ENCODE assay signal across 25 mouse cellular contexts in genomic region chr4:127810899-127811510, GRCm38 (mm10).
DNase-seq lines count a peak whose midpoint lies in the region; ATAC-seq and TF ChIP-seq lines count a peak whose summit lies in the region.
"Had no signal": no experiment of that assay in that cellular context is flagged by ENCODE, and none has a peak within 500 bp of the region (broad histone marks: within the 10 kb centered on the region; RNA-seq: fewer than 3 reads in every experiment).

No protein-coding gene starts in this region.

- no peak overlapping the region for H3K4me3 ChIP-seq in forebrain, postnatal 0 days (ENCODE audit: low read depth, low read length)
- no peak overlapping the region for H3K4me3 ChIP-seq in forebrain, embryonic 10.5 days
- H3K4me3 ChIP-seq: erythroblast, embryonic 14.5 days; forebrain, embryonic 12.5 days; hindbrain, embryonic 10.5 days; hindbrain, embryonic 15.5 days; limb, embryonic 12.5 days; liver, embryonic 15.5 days; midbrain, embryonic 10.5 days; midbrain, embryonic 15.5 days; stomach, embryonic 15.5 days had no signal

- no peak overlapping the region for H3K9ac ChIP-seq in forebrain, postnatal 0 days
- H3K9ac ChIP-seq: forebrain, embryonic 12.5 days; hindbrain, embryonic 15.5 days; limb, embryonic 12.5 days; liver, embryonic 15.5 days; lung, embryonic 14.5 days; midbrain, embryonic 15.5 days; stomach, embryonic 15.5 days had no signal

- DNase-seq in forebrain, postnatal 0 days = peak; percentile 62
- no peak for DNase-seq in forebrain, embryonic 10.5 days (ENCODE audit: extremely low spot score, low spot score)
- DNase-seq in layer of hippocampus, adult 9-10 months (ENCODE audit: low spot score) = peak; percentile 13
- no peak for DNase-seq in layer of hippocampus, postnatal 25 days (ENCODE audit: extremely low spot score in 1 of 2, low spot score in 1 of 2)
- DNase-seq in R1 (ENCODE audit: low read depth, low spot score) = peak; percentile 13
- peak; percentile 8 for DNase-seq in retina, postnatal 7 days (ENCODE audit: low read depth, low spot score)
- no peak for DNase-seq in urinary bladder, adult 2 months (ENCODE audit: low spot score)
- DNase-seq: adrenal gland, postnatal 10 days; cerebellum, adult 18-20 months; cerebellum, postnatal 10 days; heart, postnatal 14 days; kidney, adult 2 months; kidney, postnatal 36 days; lung, embryonic 14.5 days; thymus, postnatal 14 days had no signal

- no peaks in the 10 kb centered on the region for H3K9me3 ChIP-seq in forebrain, postnatal 0 days (ENCODE audit: low read length)
- H3K9me3 ChIP-seq in forebrain, embryonic 10.5 days = peaks cover 18% of the 10 kb centered on the region; the same call in 1 of the 2 replicates
- H3K9me3 ChIP-seq: hindbrain, embryonic 15.5 days; liver, embryonic 15.5 days; midbrain, embryonic 15.5 days; stomach, embryonic 15.5 days had no signal

- no peak overlapping the region for H3K4me2 ChIP-seq in forebrain, postnatal 0 days (ENCODE audit: low read depth)
- H3K4me2 ChIP-seq: forebrain, embryonic 12.5 days; hindbrain, embryonic 15.5 days; limb, embryonic 12.5 days; liver, embryonic 15.5 days; lung, embryonic 14.5 days; midbrain, embryonic 15.5 days; stomach, embryonic 15.5 days had no signal

- H3K36me3 ChIP-seq in forebrain, postnatal 0 days (ENCODE audit: insufficient read depth) = no peaks in the 10 kb centered on the region
- no peaks in the 10 kb centered on the region for H3K36me3 ChIP-seq in forebrain, embryonic 10.5 days (replicated peaks)
- H3K36me3 ChIP-seq: forebrain, embryonic 12.5 days; G1E; hindbrain, embryonic 10.5 days; hindbrain, embryonic 15.5 days; limb, embryonic 12.5 days; liver, embryonic 15.5 days; midbrain, embryonic 10.5 days; midbrain, embryonic 15.5 days; stomach, embryonic 15.5 days had no signal

- ATAC-seq in forebrain, postnatal 0 days = no peak
- ATAC-seq: midbrain, embryonic 15.5 days had no signal

- WGBS in forebrain, postnatal 0 days = 64% methylated on average over 7 of the region's 7 CpGs
- WGBS in forebrain, embryonic 10.5 days = 92% methylated on average over 7 of the region's 7 CpGs

- no peak for TF ChIP-seq CTCF in forebrain, postnatal 0 days (IDR thresholded peaks at IDR 0.05; ENCODE audit: low read depth)

- H3K27ac ChIP-seq in forebrain, postnatal 0 days (ENCODE audit: low read depth, low read length) = no peak overlapping the region
- H3K27ac ChIP-seq in forebrain, embryonic 10.5 days = no peak overlapping the region
- H3K27ac ChIP-seq: forebrain, embryonic 12.5 days; hindbrain, embryonic 10.5 days; hindbrain, embryonic 15.5 days; limb, embryonic 12.5 days; liver, embryonic 15.5 days; midbrain, embryonic 10.5 days; midbrain, embryonic 15.5 days; stomach, embryonic 15.5 days had no signal

- H3K4me1 ChIP-seq in forebrain, postnatal 0 days (ENCODE audit: insufficient read depth) = no peaks in the 10 kb centered on the region
- no peaks in the 10 kb centered on the region for H3K4me1 ChIP-seq in forebrain, embryonic 10.5 days
- H3K4me1 ChIP-seq: forebrain, embryonic 12.5 days; hindbrain, embryonic 10.5 days; hindbrain, embryonic 15.5 days; limb, embryonic 12.5 days; liver, embryonic 15.5 days; midbrain, embryonic 15.5 days; stomach, embryonic 15.5 days had no signal

- no peaks in the 10 kb centered on the region for H3K27me3 ChIP-seq in forebrain, postnatal 0 days (ENCODE audit: insufficient read depth, low read length)
- H3K27me3 ChIP-seq in forebrain, embryonic 10.5 days (ENCODE audit: poor library complexity, severe bottlenecking) = no peaks in the 10 kb centered on the region
- H3K27me3 ChIP-seq: forebrain, embryonic 12.5 days; hindbrain, embryonic 15.5 days; limb, embryonic 12.5 days; liver, embryonic 15.5 days; midbrain, embryonic 15.5 days; stomach, embryonic 15.5 days had no signal

Comparison
In these comparisons a context has a peak if more than half of its experiments do, and no peak if none do; other contexts are left out.
1. DNase-seq: peak in forebrain, postnatal 0 days (single experiment), layer of hippocampus, adult 9-10 months (single experiment), R1 (single experiment) and retina, postnatal 7 days (single experiment); none in forebrain, embryonic 10.5 days (single experiment), layer of hippocampus, postnatal 25 days (0 of 2) and urinary bladder, adult 2 months (single experiment).